Mouse (Mus musculus) thymus, adult 2 months (tissue): ENCODE data around the gene Arhgef1.

Experiments used
- CTCF ChIP-seq: fragments of 200-500 bp; IDR thresholded peaks from 2 replicates; pipeline ENCODE4 v1.5.1; 2012; ENCODE audit warnings: mild to moderate bottlenecking, control low read depth, low read length, moderate library complexity, borderline replicate concordance; ENCODE audit not compliant: control insufficient read depth, poor library complexity, insufficient read depth; ENCODE audit errors: extremely low read depth
- POLR2A ChIP-seq: fragments of 200-500 bp; IDR thresholded peaks from 2 replicates; pipeline ENCODE4 v1.6.1; 2012; ENCODE audit warnings: mild to moderate bottlenecking, low read length, control low read depth, moderate library complexity; ENCODE audit not compliant: control insufficient read depth, poor library complexity, insufficient read depth; ENCODE audit errors: extremely low read depth

DNA sequence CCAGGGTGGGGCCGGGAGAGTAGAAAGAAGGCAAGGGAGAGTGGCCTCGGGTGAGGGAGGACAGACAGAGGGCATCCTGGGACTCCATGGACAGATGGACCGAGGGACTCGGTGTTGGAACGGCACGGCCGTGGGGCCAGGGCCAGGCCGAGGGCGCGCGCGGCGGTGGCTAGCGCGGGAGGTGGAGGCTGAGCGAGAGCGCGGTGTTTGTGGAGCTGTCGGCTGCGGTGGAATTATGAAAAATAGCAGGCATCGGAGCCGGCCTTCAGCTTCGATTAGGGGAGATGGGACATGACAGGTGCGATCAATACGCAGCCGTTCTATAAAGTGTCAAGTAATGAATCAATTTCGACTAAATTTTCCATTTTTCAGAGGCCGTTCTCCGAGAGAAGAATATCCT is 46.1 kb downstream of the Arhgef1 start:
- no peak for TF ChIP-seq POLR2A
- no peak for TF ChIP-seq CTCF
